Mouse (Mus musculus) heart, adult 2 months (tissue): Measurements from ENCODE around the gene Selenof.

ENCODE experiments used
- CTCF ChIP-seq: fragments of 200-600 bp; IDR thresholded peaks from 2 replicates; pipeline ENCODE4 v1.8.1; 2022; ENCODE audit warnings: antibody characterized with exemption, mild to moderate bottlenecking, moderate library complexity
- EP300 ChIP-seq: fragments of 200-500 bp; IDR thresholded peaks from 2 replicates; pipeline ENCODE4 v1.6.1; 2011; ENCODE audit warnings: low read depth, low read length, control low read depth; ENCODE audit not compliant: insufficient read depth
- POLR2A ChIP-seq: fragments of 200-500 bp; IDR thresholded peaks from 2 replicates; pipeline ENCODE4 v1.6.1; 2011; ENCODE audit warnings: mild to moderate bottlenecking, low read depth, low read length, control low read depth; ENCODE audit not compliant: insufficient read depth

GRCm38 (mm10) chr3:144554503-144554902, 15.6 kb upstream of the Selenof start:
- TF ChIP-seq POLR2A (no peak), CTCF (no peak), EP300 (no peak)
